Mouse (Mus musculus): ENCODE data around the gene Txlna. TPM values are rescaled to one million over a fixed set of nuclear protein-coding genes. Genes with fewer than 3 reads are reported as not detected.
A peak's percentile ranks its signal among the peaks of the same experiment; 100 is the strongest.

Gene Txlna
- polyA plus RNA-seq, 1 experiment from 2014 or later = 94.4 TPM

DNA sequence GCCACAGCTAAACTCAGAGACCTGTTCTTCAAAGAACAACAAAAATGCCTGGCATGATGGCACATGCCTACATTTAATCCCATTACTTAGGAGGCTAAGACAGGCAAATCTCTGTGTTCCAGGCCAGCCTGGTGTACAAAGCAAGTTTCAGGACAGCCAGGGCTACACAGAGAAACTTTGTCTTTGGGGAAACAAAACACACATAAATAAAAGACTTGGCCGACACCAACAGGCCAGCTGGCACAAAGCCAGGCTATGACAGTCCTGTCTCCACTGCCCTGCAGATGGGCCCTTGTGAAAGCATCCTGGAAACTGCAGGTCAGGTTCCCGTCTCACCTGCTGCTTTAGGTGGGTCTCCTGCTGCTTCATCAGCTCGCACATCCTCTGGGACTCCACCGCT is 9.9 kb downstream of the Txlna start:
- Histone ChIP-seq H3K36me3 (ENCODE audit: insufficient read depth, low read length) (peaks cover 94% of the 10 kb centered on the region), H3K4me3 (ENCODE audit: low read length) (no peak overlapping the region), H3K4me2 (replicated peaks; ENCODE audit: low read depth, low read length) (no peak overlapping the region), H3K9me3 (ENCODE audit: low read length) (no peaks in the 10 kb centered on the region), H3K4me1 (ENCODE audit: insufficient read depth, low read length) (peaks cover under 1% of the 10 kb centered on the region; the same call in 1 of the 2 replicates), H3K27ac (ENCODE audit: low read length) (no peak overlapping the region), H3K9ac (replicated peaks; ENCODE audit: low read length) (no peak overlapping the region), H3K27me3 (ENCODE audit: insufficient read depth, low read length) (no peaks in the 10 kb centered on the region)
- 71% methylated on average over 4 of the region's 4 CpGs for WGBS
- no peak for ATAC-seq (ENCODE audit: low FRiP score, low TSS enrichment)

DNA sequence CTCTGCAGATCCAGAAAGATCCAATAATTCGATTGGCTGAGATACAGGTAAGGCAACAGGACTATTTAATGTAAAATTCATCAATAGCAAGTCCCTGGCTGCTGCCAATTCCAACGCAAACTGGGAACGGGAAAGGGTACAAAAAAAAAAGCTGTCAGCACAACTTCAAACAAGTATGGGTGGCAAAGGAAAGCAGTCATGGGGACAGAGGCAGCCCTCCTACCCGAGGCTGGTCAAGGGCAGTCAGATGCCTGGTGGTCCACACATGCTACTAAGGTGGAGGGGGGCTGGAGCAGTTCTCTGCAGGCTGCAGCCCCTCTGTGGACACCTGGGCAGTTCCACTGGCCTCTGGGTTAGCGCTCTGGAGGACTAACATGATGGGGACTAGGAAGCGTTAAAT is 14.8 kb downstream of the Txlna start:
- 77% methylated on average over 6 of the region's 6 CpGs for WGBS
- Histone ChIP-seq H3K36me3 (ENCODE audit: insufficient read depth, low read length) (peaks cover 51% of the 10 kb centered on the region), H3K4me1 (ENCODE audit: insufficient read depth, low read length) (peaks cover 34% of the 10 kb centered on the region), H3K27ac (ENCODE audit: low read length) (no peak overlapping the region), H3K27me3 (ENCODE audit: insufficient read depth, low read length) (no peaks in the 10 kb centered on the region), H3K9me3 (ENCODE audit: low read length) (no peaks in the 10 kb centered on the region), H3K4me2 (replicated peaks; ENCODE audit: low read depth, low read length) (no peak overlapping the region), H3K4me3 (ENCODE audit: low read length) (no peak overlapping the region), H3K9ac (replicated peaks; ENCODE audit: low read length) (no peak overlapping the region)
- no peak for ATAC-seq (ENCODE audit: low FRiP score, low TSS enrichment)

DNA sequence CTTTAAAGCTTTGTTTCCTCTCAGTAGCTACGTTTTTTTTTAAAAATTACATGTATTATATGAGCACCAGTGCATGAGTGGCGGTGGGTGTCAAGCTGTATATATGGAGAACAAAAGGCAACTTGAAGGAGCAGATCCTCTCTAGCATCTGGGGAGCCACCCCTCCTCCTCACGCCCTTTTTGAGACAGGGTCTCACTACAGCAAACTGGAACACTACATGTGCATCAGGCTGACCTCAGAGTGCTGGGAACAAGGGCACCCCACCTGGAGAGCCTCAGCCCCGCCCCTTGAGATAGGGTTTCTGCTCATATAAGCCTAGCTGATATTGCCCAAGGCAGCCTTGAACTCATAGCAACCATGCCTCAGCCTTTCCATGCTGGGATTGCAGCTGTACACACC is 15.4 kb downstream of the Txlna start:
- Histone ChIP-seq H3K4me1 (ENCODE audit: insufficient read depth, low read length) (peaks cover 34% of the 10 kb centered on the region), H3K4me3 (ENCODE audit: low read length) (no peak overlapping the region), H3K27me3 (ENCODE audit: insufficient read depth, low read length) (no peaks in the 10 kb centered on the region), H3K9ac (replicated peaks; ENCODE audit: low read length) (peak overlapping the region; percentile 90), H3K27ac (ENCODE audit: low read length) (peak overlapping the region; percentile 93; the same call in 1 of the 2 replicates), H3K4me2 (replicated peaks; ENCODE audit: low read depth, low read length) (peak overlapping the region; percentile 81), H3K36me3 (ENCODE audit: insufficient read depth, low read length) (peaks cover 49% of the 10 kb centered on the region), H3K9me3 (ENCODE audit: low read length) (no peaks in the 10 kb centered on the region)
- no peak for ATAC-seq (ENCODE audit: low FRiP score, low TSS enrichment)
- WGBS = 48% methylated on average over 4 of the region's 4 CpGs

DNA sequence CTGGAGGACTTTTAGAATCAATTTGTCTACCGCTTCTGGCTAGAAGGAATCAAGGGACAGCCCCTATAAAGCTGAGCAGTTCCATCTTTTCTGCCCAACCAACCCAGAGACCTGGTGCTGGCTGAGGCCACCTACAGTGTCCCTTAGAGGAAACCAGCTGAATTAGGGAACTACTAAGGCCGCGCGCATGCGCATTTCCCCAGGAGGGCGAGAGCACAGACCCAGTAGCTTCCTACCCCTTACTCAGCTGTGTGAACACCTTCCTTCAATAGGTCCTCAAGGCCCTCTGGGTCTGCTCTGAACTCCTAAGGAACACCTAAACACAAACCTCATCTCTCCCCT is 15.9 kb downstream of the Txlna start:
- H3K9me3 ChIP-seq (ENCODE audit: low read length) = no peaks in the 10 kb centered on the region
- peak overlapping the region; percentile 82 for H3K4me3 ChIP-seq (ENCODE audit: low read length)
- peak overlapping the region; percentile 93 for H3K27ac ChIP-seq (ENCODE audit: low read length)
- ATAC-seq (ENCODE audit: low FRiP score, low TSS enrichment) = peak; percentile 24
- peak overlapping the region; percentile 90 for H3K9ac ChIP-seq (replicated peaks; ENCODE audit: low read length)
- peaks cover 34% of the 10 kb centered on the region for H3K4me1 ChIP-seq (ENCODE audit: insufficient read depth, low read length)
- under 1% methylated on average over 6 of the region's 6 CpGs for WGBS
- H3K36me3 ChIP-seq (ENCODE audit: insufficient read depth, low read length) = peaks cover 44% of the 10 kb centered on the region
- no peaks in the 10 kb centered on the region for H3K27me3 ChIP-seq (ENCODE audit: insufficient read depth, low read length)
- H3K4me2 ChIP-seq (replicated peaks; ENCODE audit: low read depth, low read length) = peak overlapping the region; percentile 81

DNA sequence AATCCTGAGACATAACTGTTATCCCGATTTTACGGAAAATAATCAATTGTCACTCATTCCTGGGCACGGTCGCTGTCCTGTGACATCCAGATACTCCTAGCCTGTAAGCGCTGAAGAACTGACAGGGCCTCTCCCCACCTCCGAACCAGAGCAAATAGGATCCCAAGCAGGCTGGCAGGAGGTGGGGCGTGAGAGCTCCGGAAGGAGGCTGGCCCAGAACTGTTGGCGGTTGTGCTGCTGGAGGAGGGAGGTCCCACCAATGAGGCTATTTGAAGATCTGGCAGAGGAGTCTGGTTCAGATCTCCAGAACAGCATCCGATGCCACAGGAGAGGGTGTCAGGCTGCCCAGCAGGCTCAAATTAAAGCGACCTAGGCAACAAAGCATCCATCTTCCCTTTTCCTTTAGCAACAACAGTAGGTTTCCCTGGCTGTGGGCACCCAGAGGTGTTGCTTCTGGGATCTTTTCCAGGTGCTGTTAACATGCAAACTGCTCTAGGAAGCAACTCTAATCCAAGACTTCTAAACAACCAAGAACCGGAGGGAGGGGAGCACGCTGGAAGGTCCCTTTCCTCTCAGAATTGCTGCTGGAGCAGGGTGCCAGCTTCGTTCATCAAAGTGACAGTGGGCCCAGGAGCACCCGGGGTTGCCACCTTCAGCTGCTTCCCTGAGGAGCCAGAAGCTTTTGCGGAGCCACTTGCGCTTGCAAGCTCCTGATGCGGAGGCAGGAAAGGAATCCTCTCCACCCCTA is 16.4 kb downstream of the Txlna start:
- peak; percentile 93 for ATAC-seq (ENCODE audit: low FRiP score, low TSS enrichment)
- Histone ChIP-seq H3K4me1 (ENCODE audit: insufficient read depth, low read length) (peaks cover 34% of the 10 kb centered on the region), H3K27ac (ENCODE audit: low read length) (peak overlapping the region; percentile 93), H3K36me3 (ENCODE audit: insufficient read depth, low read length) (peaks cover 39% of the 10 kb centered on the region), H3K4me3 (ENCODE audit: low read length) (peak overlapping the region; percentile 82), H3K9ac (replicated peaks; ENCODE audit: low read length) (peak overlapping the region; percentile 90), H3K27me3 (ENCODE audit: insufficient read depth, low read length) (no peaks in the 10 kb centered on the region), H3K4me2 (replicated peaks; ENCODE audit: low read depth, low read length) (peak overlapping the region; percentile 81), H3K9me3 (ENCODE audit: low read length) (no peaks in the 10 kb centered on the region)
- under 1% methylated on average over 18 of the region's 18 CpGs for WGBS

DNA sequence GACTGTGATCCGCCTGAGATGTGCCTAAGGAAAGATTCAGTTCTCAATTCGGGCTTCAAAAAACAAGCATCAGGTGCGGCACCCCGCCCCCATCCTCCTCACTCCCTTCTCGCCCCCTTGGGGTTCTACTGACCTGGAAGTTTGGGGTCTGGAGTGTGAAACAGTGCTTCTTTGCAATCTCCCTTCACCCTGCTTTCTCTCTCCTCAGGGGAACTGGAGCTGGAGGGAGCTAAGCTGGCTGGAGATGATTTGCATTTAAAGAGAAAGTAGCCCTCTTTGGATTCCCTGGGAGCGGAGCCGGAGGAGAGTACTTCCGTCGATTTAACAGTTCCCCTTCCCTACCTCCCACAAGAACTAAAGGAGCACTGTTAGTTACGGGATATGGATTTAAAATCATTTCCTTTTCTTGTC is 17.2 kb downstream of the Txlna start, which contains the start of gene Ccdc28b:
Ccdc28b (minus strand) TSS at position 267 of the 411 bp plus-strand sequence.
- H3K4me1 ChIP-seq (ENCODE audit: insufficient read depth, low read length) = peaks cover 36% of the 10 kb centered on the region
- peak within 1 kb of the TSS; percentile 93 for H3K27ac ChIP-seq (ENCODE audit: low read length)
- peak within 1 kb of the TSS; percentile 81 for H3K4me2 ChIP-seq (replicated peaks; ENCODE audit: low read depth, low read length)
- no peaks in the 10 kb centered on the region for H3K27me3 ChIP-seq (ENCODE audit: insufficient read depth, low read length)
- no peaks in the 10 kb centered on the region for H3K9me3 ChIP-seq (ENCODE audit: low read length)
- ATAC-seq (ENCODE audit: low FRiP score, low TSS enrichment) = peak; percentile 36; the same call in 1 of the 2 replicates
- H3K36me3 ChIP-seq (ENCODE audit: insufficient read depth, low read length) = peaks cover 31% of the 10 kb centered on the region
- WGBS = under 1% methylated on average over 10 of the region's 10 CpGs
- H3K4me3 ChIP-seq (ENCODE audit: low read length) = peak within 1 kb of the TSS; percentile 82
- peak within 1 kb of the TSS; percentile 90 for H3K9ac ChIP-seq (replicated peaks; ENCODE audit: low read length)

DNA sequence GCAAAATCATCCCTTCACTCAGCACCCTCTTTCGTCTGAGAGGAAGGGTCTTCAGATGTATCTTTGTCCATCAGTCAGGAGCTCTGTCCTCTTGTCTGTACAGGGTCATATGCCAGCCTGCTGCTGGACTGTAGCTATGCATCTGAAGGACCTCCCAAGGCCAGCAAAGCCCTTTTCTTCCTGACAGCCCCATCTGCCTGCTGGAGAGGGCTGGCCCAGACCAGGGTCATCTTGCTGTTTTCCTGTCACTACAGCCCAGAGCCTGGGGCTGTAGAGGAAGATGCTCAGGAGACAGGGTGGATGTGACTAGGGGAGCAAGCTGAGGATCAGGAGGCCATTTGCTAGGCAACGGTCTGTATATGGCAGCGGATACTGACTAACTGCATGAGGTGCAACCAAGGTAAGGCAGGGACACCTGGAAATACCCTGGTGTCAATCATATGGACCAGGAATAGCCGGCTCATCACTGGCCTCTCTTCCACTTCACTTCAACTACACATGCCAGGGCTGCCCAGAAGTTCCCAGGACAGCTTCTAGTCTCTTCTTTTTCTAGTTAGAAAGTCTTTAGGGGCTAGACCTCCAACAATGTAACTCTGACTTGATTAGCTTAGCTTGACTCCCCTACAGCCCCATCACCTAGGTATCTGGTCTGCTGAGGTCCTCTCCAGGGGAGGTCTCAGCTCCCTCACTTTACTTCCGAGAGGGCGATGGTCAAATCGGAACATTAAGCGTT is 17.9 kb downstream of the Txlna start:
- no peak for ATAC-seq (ENCODE audit: low FRiP score, low TSS enrichment)
- 17% methylated on average over 8 of the region's 8 CpGs for WGBS

DNA sequence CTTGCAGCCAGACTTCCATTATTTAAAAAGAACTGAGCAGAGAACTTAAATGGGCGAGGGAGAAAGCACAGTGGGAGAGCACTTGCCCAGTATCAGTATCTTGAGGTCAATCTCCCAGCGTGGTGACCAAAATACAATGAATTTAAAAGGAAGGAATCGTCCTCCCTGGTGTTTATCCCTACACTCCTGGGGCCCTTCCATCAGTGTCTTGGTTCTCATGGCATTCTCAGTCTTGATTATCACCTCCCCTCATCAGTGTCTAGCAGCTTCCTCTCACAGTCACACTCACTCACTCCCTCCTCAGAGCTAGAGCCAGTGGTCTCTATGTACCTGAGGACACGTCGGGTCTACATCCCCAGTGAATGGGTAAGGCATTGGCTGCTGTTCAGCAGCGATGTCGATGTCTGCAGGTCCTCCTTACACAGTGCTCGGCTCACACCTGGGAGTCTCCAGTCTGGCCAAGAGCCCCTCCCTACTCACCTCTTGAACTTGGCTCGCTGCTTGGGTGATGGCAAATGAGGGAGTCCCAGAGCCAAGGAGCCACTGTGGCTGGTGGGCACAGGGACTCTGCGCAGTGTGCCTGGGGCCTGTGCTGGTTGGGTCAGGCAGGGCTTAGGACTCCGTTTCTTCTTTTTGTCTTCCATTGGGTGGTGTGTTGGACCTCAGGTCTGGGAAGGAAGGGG is 18.6 kb downstream of the Txlna start:
- Histone ChIP-seq H3K36me3 (ENCODE audit: insufficient read depth, low read length) (peaks cover 17% of the 10 kb centered on the region), H3K9ac (replicated peaks; ENCODE audit: low read length) (0 out of 2 replicates have a peak overlapping the region, but pooled peaks have one; percentile 90), H3K27ac (ENCODE audit: low read length) (peak overlapping the region; percentile 70; the same call in 1 of the 2 replicates), H3K4me1 (ENCODE audit: insufficient read depth, low read length) (peaks cover 43% of the 10 kb centered on the region), H3K4me2 (replicated peaks; ENCODE audit: low read depth, low read length) (peak overlapping the region; percentile 81), H3K9me3 (ENCODE audit: low read length) (no peaks in the 10 kb centered on the region), H3K4me3 (ENCODE audit: low read length) (no peak overlapping the region), H3K27me3 (ENCODE audit: insufficient read depth, low read length) (no peaks in the 10 kb centered on the region)
- 82% methylated on average over 11 of the region's 11 CpGs for WGBS
- no peak for ATAC-seq (ENCODE audit: low FRiP score, low TSS enrichment)

More for the DNA sequence above, 17.9 kb downstream of the Txlna start:
- Histone ChIP-seq H3K4me2 (replicated peaks; ENCODE audit: low read depth, low read length) (peak overlapping the region; percentile 81), H3K4me1 (ENCODE audit: insufficient read depth, low read length) (peaks cover 41% of the 10 kb centered on the region), H3K27ac (ENCODE audit: low read length) (peak overlapping the region; percentile 93), H3K27me3 (ENCODE audit: insufficient read depth, low read length) (no peaks in the 10 kb centered on the region), H3K4me3 (ENCODE audit: low read length) (peak overlapping the region; percentile 82), H3K9me3 (ENCODE audit: low read length) (no peaks in the 10 kb centered on the region), H3K9ac (replicated peaks; ENCODE audit: low read length) (peak overlapping the region; percentile 90), H3K36me3 (ENCODE audit: insufficient read depth, low read length) (peaks cover 24% of the 10 kb centered on the region)

DNA sequence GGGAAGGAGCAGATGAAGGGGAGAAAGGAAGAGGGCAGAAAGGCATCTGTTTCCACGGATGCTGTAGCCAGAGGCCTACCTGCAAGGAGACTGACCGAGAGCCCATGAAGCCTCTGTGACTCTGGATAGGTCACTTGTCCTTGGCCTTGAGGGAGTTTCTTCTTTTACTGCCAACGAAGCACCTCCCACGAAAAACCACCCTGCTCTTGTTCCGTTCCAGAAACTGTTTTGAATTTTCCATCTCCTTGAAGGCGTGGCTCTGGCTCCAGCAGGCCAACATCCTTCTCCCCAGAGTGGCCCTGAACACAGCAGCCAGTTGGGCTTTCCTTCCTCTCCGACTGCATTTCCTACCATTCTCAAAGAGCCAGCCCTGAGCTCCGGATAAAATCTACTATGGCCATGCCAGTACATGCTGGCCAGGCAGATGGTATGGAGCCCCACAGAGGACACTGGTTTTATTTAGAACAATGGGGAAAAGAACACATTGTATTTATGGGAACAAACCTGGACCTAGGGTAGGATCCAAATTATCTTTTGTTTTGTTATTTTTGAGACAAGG is 19.5 kb downstream of the Txlna start:
- H3K4me2 ChIP-seq (replicated peaks; ENCODE audit: low read depth, low read length) = peak overlapping the region; percentile 5; the same call in 1 of the 2 replicates
- peaks cover 43% of the 10 kb centered on the region for H3K4me1 ChIP-seq (ENCODE audit: insufficient read depth, low read length)
- no peaks in the 10 kb centered on the region for H3K27me3 ChIP-seq (ENCODE audit: insufficient read depth, low read length)
- no peak for ATAC-seq (ENCODE audit: low FRiP score, low TSS enrichment)
- 63% methylated on average over 8 of the region's 8 CpGs for WGBS
- peak overlapping the region; percentile 70 for H3K27ac ChIP-seq (ENCODE audit: low read length)
- no peak overlapping the region for H3K4me3 ChIP-seq (ENCODE audit: low read length)
- H3K9me3 ChIP-seq (ENCODE audit: low read length) = no peaks in the 10 kb centered on the region
- no peak overlapping the region for H3K9ac ChIP-seq (replicated peaks; ENCODE audit: low read length)
- H3K36me3 ChIP-seq (ENCODE audit: insufficient read depth, low read length) = 0 out of 2 replicates have a peak, but pooled peaks cover 9% of the 10 kb centered on the region
